Mouse (Mus musculus) liver, postnatal 0 days (tissue): Measurements from ENCODE around the gene Dnase1l3.

Experiments
- CTCF ChIP-seq: sonication (generic); IDR thresholded peaks from 2 replicates; pipeline ENCODE4 v1.5.1; 2016; ENCODE audit warnings: antibody characterized with exemption, low read depth
- EP300 ChIP-seq: IDR thresholded peaks from 2 replicates; pipeline ENCODE4 v1.6.1; 2016; ENCODE audit warnings: antibody characterized with exemption, low read depth, mild to moderate bottlenecking

DNA sequence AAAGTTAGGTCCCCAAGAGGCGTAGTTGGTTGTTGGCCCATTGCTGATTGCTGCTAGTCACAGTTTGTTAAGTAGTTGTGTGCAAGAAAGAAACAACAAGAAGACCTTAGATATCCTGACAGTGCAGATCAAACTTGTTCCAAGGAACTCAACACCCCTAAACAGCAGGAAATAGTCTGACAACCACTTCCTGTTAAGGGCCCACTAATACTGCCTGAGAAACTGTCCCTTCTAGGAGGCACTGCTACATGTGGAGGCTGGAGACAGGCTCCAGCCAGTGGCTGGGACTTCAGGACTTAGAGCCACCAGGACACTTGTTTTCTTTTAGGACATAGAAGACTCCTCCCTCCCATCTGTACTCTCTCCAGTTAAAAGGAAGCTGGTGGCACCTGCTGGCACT, 16.9 kb downstream of the Dnase1l3 start:
- no peak for TF ChIP-seq CTCF
- TF ChIP-seq EP300: no peak
